Mouse (Mus musculus): ENCODE measurements around the gene Pnrc2. TPM values are rescaled to one million over a fixed set of nuclear protein-coding genes. Genes with fewer than 3 reads are reported as not detected.

Gene Pnrc2
- polyA plus RNA-seq, 1 experiment from 2014 or later: 171 TPM

DNA sequence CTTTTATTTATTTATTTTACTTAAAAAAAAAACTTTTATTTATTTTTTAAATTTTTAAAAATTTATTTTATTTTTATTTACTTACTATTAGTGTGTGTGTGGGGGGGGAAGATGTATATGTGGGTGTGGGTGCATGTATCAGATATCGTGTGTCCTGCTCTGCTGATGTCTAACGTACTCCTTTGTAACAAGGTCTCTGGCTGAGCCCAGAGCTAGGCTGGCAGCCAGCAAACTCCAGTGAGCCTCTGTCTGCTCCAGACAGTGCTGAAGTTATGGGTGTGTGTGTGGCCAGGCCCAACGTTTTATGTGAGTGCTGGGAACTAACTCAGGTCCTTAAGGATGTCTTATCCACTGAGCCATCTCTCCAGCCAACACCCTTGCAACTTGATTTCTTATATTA is 38.5 kb upstream of the Pnrc2 start:
- no peak for ATAC-seq
- Histone ChIP-seq H3K4me1 (ENCODE audit: control insufficient read depth, insufficient read depth, low read length) (peaks cover 7% of the 10 kb centered on the region; the same call in 1 of the 2 replicates), H3K9me3 (ENCODE audit: control insufficient read depth, low read length) (no peaks in the 10 kb centered on the region), H3K36me3 (ENCODE audit: control insufficient read depth, insufficient read depth, low read length) (no peaks in the 10 kb centered on the region), H3K4me2 (ENCODE audit: low read depth, low read length) (no peak overlapping the region), H3K27ac (ENCODE audit: low read length) (no peak overlapping the region), H3K9ac (ENCODE audit: low read depth, low read length) (no peak overlapping the region), H3K27me3 (replicated peaks; ENCODE audit: control insufficient read depth, insufficient read depth, low read length) (no peaks in the 10 kb centered on the region), H3K4me3 (ENCODE audit: low read length) (no peak overlapping the region)
- 69% methylated on average over 3 of the region's 3 CpGs for WGBS

- no peaks in the 10 kb centered on the region for H3K9me3 ChIP-seq (ENCODE audit: control insufficient read depth, low read length)
- ATAC-seq: no peak
- H3K4me2 ChIP-seq (ENCODE audit: low read depth, low read length): no peak overlapping the region
- H3K36me3 ChIP-seq (ENCODE audit: control insufficient read depth, insufficient read depth, low read length): no peaks in the 10 kb centered on the region
- no peak overlapping the region for H3K9ac ChIP-seq (ENCODE audit: low read depth, low read length)
- H3K4me3 ChIP-seq (ENCODE audit: low read length): no peak overlapping the region
- H3K4me1 ChIP-seq (ENCODE audit: control insufficient read depth, insufficient read depth, low read length): peaks cover 7% of the 10 kb centered on the region; the same call in 1 of the 2 replicates
- no peaks in the 10 kb centered on the region for H3K27me3 ChIP-seq (replicated peaks; ENCODE audit: control insufficient read depth, insufficient read depth, low read length)
- 72% methylated on average over 7 of the region's 7 CpGs for WGBS
- no peak overlapping the region for H3K27ac ChIP-seq (ENCODE audit: low read length)
Observed at GRCm38 (mm10) chr4:135911531-135911930, 37.9 kb upstream of the Pnrc2 start.

DNA sequence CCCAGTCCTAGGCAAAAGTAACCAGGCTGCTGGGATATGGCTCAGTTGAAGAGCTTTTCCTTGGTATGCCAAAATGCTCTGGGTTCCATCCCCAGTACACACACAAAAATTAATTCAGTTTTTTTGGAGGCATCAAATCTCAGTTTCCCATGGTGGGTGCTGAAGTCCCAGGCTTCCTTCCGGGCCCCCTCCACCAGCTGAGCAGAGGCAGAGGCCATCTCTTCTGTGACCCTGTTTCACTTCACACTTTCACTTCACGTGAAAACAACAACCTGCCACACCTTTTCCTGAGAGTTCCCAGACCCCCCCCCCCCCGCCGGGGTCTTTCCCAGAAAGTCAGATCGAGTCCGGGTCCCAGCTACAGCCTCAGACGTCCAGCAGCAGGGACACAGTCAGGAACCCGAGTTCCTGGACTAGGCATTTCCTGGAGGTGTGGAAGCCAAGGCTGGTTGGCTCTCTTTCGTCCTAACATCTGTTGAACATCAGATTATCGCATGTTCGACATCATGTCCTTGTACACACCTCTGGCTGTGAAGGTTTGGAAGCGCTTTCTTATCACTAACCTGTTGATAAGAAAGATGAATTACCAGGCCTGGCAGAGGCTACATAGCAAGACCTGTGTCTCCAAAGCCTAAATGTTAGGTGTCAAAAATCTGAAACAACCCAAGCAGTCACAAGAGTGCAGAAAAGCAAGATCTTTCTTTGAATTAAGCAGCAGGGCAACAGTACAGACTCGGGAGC is 35.8 kb upstream of the Pnrc2 start:
- peaks cover 7% of the 10 kb centered on the region; the same call in 1 of the 2 replicates for H3K4me1 ChIP-seq (ENCODE audit: control insufficient read depth, insufficient read depth, low read length)
- ATAC-seq: no peak
- H3K36me3 ChIP-seq (ENCODE audit: control insufficient read depth, insufficient read depth, low read length): no peaks in the 10 kb centered on the region
- H3K4me3 ChIP-seq (ENCODE audit: low read length): no peak overlapping the region
- H3K27me3 ChIP-seq (replicated peaks; ENCODE audit: control insufficient read depth, insufficient read depth, low read length): no peaks in the 10 kb centered on the region
- no peak overlapping the region for H3K27ac ChIP-seq (ENCODE audit: low read length)
- H3K9ac ChIP-seq (ENCODE audit: low read depth, low read length): no peak overlapping the region; the same call in 1 of the 2 replicates
- WGBS: 41% methylated on average over 13 of the region's 13 CpGs
- no peaks in the 10 kb centered on the region for H3K9me3 ChIP-seq (ENCODE audit: control insufficient read depth, low read length)
- no peak overlapping the region for H3K4me2 ChIP-seq (ENCODE audit: low read depth, low read length)

DNA sequence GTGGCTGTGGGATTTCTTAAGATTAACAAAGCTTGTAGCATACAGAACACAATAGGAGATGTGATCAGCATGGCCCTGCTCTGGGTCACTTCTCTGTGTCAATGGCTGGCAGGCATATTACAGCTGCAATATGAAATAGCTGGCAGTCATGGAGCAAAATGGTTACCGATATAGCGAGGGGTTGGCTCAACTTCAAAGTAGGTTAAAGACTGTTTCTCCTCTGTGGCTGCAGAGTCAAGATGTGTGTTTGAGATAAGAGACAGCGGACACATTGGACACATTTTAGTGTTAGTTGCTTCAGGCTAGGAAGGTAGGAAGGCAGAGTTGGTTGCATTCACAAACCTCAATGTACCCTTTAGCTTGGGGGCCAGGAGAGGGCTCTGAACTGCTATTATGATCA is 33.0 kb upstream of the Pnrc2 start:
- ATAC-seq: no peak
- H3K9ac ChIP-seq (ENCODE audit: low read depth, low read length): no peak overlapping the region
- peaks cover 7% of the 10 kb centered on the region; the same call in 1 of the 2 replicates for H3K4me1 ChIP-seq (ENCODE audit: control insufficient read depth, insufficient read depth, low read length)
- H3K27me3 ChIP-seq (replicated peaks; ENCODE audit: control insufficient read depth, insufficient read depth, low read length): no peaks in the 10 kb centered on the region; the same call in 1 of the 2 replicates
- H3K36me3 ChIP-seq (ENCODE audit: control insufficient read depth, insufficient read depth, low read length): no peaks in the 10 kb centered on the region
- no peak overlapping the region for H3K27ac ChIP-seq (ENCODE audit: low read length)
- WGBS: 87% methylated on average over 3 of the region's 3 CpGs
- no peak overlapping the region for H3K4me3 ChIP-seq (ENCODE audit: low read length)
- H3K4me2 ChIP-seq (ENCODE audit: low read depth, low read length): no peak overlapping the region
- no peaks in the 10 kb centered on the region for H3K9me3 ChIP-seq (ENCODE audit: control insufficient read depth, low read length)

DNA sequence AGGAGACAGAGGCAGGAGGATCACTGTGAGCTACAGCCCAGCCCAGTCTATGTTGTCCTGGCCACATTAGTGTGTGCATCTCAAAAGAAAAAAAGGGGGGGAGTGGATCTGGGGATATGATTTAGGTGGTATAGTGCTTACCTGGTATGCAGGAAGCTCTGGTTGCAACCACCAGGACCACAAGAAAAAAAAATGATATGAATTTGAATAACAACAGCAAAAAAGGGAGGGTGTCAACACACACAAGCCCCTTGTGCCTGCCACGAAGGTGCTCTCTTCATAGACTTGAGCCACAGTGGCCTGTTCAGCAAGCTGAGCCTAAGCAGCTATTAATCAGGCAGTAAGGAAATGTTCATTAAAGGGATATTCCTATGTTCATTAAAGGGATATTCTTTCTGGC is 31.2 kb upstream of the Pnrc2 start:
- 46% methylated on average over 1 of the region's 1 CpGs for WGBS
- no peaks in the 10 kb centered on the region for H3K36me3 ChIP-seq (ENCODE audit: control insufficient read depth, insufficient read depth, low read length)
- no peak for ATAC-seq

DNA sequence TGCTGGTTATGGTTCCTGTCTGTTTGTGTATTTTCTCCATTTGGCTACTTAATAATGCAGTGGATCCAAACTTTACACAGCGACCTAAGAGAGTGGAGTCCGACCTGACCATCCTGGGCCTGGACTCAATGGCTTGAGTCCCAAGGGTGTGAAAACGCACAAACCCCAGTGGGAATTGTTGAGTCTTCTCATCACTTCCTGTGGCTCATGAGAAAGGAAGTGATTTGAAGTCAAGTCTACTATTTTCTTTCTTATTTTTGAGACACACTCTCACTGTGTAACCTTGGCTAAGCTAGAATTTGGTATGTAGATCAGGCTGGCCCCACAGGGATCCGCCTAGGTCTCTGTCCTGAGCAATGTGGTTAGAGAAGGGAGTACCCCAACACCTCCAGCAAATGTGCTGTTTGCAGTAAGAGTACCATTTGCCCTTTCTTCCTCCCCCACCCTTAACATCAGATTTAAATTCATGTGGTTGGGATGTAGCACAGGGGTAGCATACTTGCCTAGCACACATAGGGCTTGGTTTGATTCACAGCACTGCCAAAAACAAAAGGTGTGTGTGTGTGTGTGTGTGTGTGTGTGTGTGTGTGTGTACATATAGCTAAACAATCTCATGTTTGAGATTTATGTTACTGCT is 29.1 kb upstream of the Pnrc2 start:
- H3K4me2 ChIP-seq (ENCODE audit: low read depth, low read length): no peak overlapping the region
- no peak overlapping the region for H3K27ac ChIP-seq (ENCODE audit: low read length)
- H3K9ac ChIP-seq (ENCODE audit: low read depth, low read length): no peak overlapping the region
- no peaks in the 10 kb centered on the region; the same call in 1 of the 2 replicates for H3K27me3 ChIP-seq (replicated peaks; ENCODE audit: control insufficient read depth, insufficient read depth, low read length)
- H3K36me3 ChIP-seq (ENCODE audit: control insufficient read depth, insufficient read depth, low read length): no peaks in the 10 kb centered on the region
- no peak for ATAC-seq
- H3K9me3 ChIP-seq (ENCODE audit: control insufficient read depth, low read length): no peaks in the 10 kb centered on the region
- WGBS: 84% methylated on average over 4 of the region's 4 CpGs
- no peak overlapping the region for H3K4me3 ChIP-seq (ENCODE audit: low read length)
- peaks cover 6% of the 10 kb centered on the region; the same call in 1 of the 2 replicates for H3K4me1 ChIP-seq (ENCODE audit: control insufficient read depth, insufficient read depth, low read length)

More for the DNA sequence above, 31.2 kb upstream of the Pnrc2 start:
- peaks cover 7% of the 10 kb centered on the region; the same call in 1 of the 2 replicates for H3K4me1 ChIP-seq (ENCODE audit: control insufficient read depth, insufficient read depth, low read length)
- H3K27ac ChIP-seq (ENCODE audit: low read length): no peak overlapping the region
- no peak overlapping the region for H3K4me2 ChIP-seq (ENCODE audit: low read depth, low read length)
- H3K27me3 ChIP-seq (replicated peaks; ENCODE audit: control insufficient read depth, insufficient read depth, low read length): no peaks in the 10 kb centered on the region; the same call in 1 of the 2 replicates
- no peak overlapping the region for H3K4me3 ChIP-seq (ENCODE audit: low read length)
- no peak overlapping the region for H3K9ac ChIP-seq (ENCODE audit: low read depth, low read length)
- H3K9me3 ChIP-seq (ENCODE audit: control insufficient read depth, low read length): no peaks in the 10 kb centered on the region

- H3K27ac ChIP-seq (ENCODE audit: low read length): no peak overlapping the region
- 82% methylated on average over 5 of the region's 5 CpGs for WGBS
- H3K9me3 ChIP-seq (ENCODE audit: control insufficient read depth, low read length): no peaks in the 10 kb centered on the region
- no peak for ATAC-seq
- H3K4me3 ChIP-seq (ENCODE audit: low read length): no peak overlapping the region
- H3K4me2 ChIP-seq (ENCODE audit: low read depth, low read length): no peak overlapping the region
- no peaks in the 10 kb centered on the region; the same call in 1 of the 2 replicates for H3K27me3 ChIP-seq (replicated peaks; ENCODE audit: control insufficient read depth, insufficient read depth, low read length)
- no peak overlapping the region for H3K9ac ChIP-seq (ENCODE audit: low read depth, low read length)
- H3K36me3 ChIP-seq (ENCODE audit: control insufficient read depth, insufficient read depth, low read length): no peaks in the 10 kb centered on the region
- H3K4me1 ChIP-seq (ENCODE audit: control insufficient read depth, insufficient read depth, low read length): peaks cover 6% of the 10 kb centered on the region; the same call in 1 of the 2 replicates
Observed at GRCm38 (mm10) chr4:135900008-135900407, 26.4 kb upstream of the Pnrc2 start.

- Histone ChIP-seq H3K4me1 (ENCODE audit: control insufficient read depth, insufficient read depth, low read length) (peaks cover 6% of the 10 kb centered on the region; the same call in 1 of the 2 replicates), H3K4me3 (ENCODE audit: low read length) (no peak overlapping the region), H3K27ac (ENCODE audit: low read length) (no peak overlapping the region), H3K36me3 (ENCODE audit: control insufficient read depth, insufficient read depth, low read length) (no peaks in the 10 kb centered on the region), H3K4me2 (ENCODE audit: low read depth, low read length) (no peak overlapping the region), H3K9ac (ENCODE audit: low read depth, low read length) (no peak overlapping the region), H3K9me3 (ENCODE audit: control insufficient read depth, low read length) (no peaks in the 10 kb centered on the region), H3K27me3 (replicated peaks; ENCODE audit: control insufficient read depth, insufficient read depth, low read length) (no peaks in the 10 kb centered on the region)
- ATAC-seq: no peak
- WGBS: 81% methylated on average over 7 of the region's 7 CpGs
Observed at GRCm38 (mm10) chr4:135899050-135899448, 25.4 kb upstream of the Pnrc2 start.

DNA sequence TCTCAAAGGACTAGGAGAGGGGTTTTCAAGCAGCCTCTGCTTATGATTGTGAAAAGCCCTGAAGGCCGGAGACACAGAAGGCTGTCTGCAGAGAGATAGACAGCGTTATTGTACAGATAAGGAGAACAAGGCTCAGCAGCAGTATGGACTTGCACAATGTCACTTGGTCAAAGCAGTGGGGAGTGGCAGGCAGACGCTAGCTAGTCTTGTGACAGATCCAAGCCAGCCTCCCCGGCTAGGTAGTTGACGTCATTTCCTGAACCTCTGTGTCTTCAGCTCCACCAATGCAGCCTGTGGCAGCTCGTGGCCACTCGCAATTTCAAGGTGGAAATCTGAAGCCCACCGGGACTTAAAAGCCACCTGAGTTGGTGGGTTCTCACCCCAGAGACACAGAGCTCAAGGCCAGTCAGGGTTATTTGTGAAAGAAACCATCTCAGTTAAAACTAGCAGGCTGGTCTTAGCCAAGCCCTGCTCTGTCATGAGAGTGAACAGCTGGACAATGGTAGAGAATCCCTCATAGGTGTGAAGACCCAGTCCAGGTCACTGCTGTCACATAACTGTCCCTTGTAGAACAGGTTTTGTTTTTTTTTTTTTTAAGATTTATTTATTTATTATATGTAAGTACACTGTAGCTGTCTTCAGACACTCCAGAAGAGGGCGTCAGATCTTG is 24.9 kb upstream of the Pnrc2 start:
- H3K4me3 ChIP-seq (ENCODE audit: low read length): no peak overlapping the region
- no peaks in the 10 kb centered on the region for H3K9me3 ChIP-seq (ENCODE audit: control insufficient read depth, low read length)
- H3K4me2 ChIP-seq (ENCODE audit: low read depth, low read length): peak overlapping the region; percentile 19; the same call in 1 of the 2 replicates
- WGBS: 47% methylated on average over 8 of the region's 9 CpGs
- no peaks in the 10 kb centered on the region for H3K36me3 ChIP-seq (ENCODE audit: control insufficient read depth, insufficient read depth, low read length)
- H3K27me3 ChIP-seq (replicated peaks; ENCODE audit: control insufficient read depth, insufficient read depth, low read length): no peaks in the 10 kb centered on the region
- H3K9ac ChIP-seq (ENCODE audit: low read depth, low read length): peak overlapping the region; percentile 45; the same call in 1 of the 2 replicates
- H3K4me1 ChIP-seq (ENCODE audit: control insufficient read depth, insufficient read depth, low read length): peaks cover 6% of the 10 kb centered on the region; the same call in 1 of the 2 replicates
- peak overlapping the region; percentile 84 for H3K27ac ChIP-seq (ENCODE audit: low read length)
- peak; percentile 96 for ATAC-seq
